In genomic region chr9:25592355-25592955, GRCm38 (mm10) we compare ENCODE assay signal across 8 mouse cellular contexts.
DNase-seq lines count a peak whose midpoint lies in the region; ATAC-seq and TF ChIP-seq lines count a peak whose summit lies in the region.

No protein-coding gene starts in this region.

- no peak overlapping the region for H3K27ac ChIP-seq in lung, embryonic 14.5 days (ENCODE audit: low read depth)
- no peak overlapping the region for H3K27ac ChIP-seq in neural tube, embryonic 15.5 days (replicated peaks)

- no peaks in the 10 kb centered on the region for H3K36me3 ChIP-seq in lung, embryonic 14.5 days (ENCODE audit: insufficient read depth)
- H3K36me3 ChIP-seq in neural tube, embryonic 15.5 days = no peaks in the 10 kb centered on the region

- no peak for DNase-seq in lung, embryonic 14.5 days
- no peak for DNase-seq in lung, adult 18-20 months
- peak; percentile 66 for DNase-seq in heart, adult 8-10 months (ENCODE audit: low spot score)
- peak; percentile 51 for DNase-seq in kidney, adult 9 months
- DNase-seq in urinary bladder, adult 2 months (ENCODE audit: low spot score) = no peak
- DNase-seq in adrenal gland, adult 18-20 months (ENCODE audit: low spot score in 2 of 2) = no peak
- no peak for DNase-seq in left cerebral cortex, postnatal 14 days (ENCODE audit: low spot score in 2 of 2)

- no peak overlapping the region for H3K9ac ChIP-seq in lung, embryonic 14.5 days
- H3K9ac ChIP-seq in neural tube, embryonic 15.5 days (replicated peaks) = no peak overlapping the region

- WGBS in lung, embryonic 14.5 days = 37% methylated on average over 4 of the region's 4 CpGs
- 65% methylated on average over 4 of the region's 4 CpGs for WGBS in neural tube, embryonic 15.5 days

- H3K27me3 ChIP-seq in lung, embryonic 14.5 days (ENCODE audit: insufficient read depth, low read length) = no peaks in the 10 kb centered on the region
- H3K27me3 ChIP-seq in neural tube, embryonic 15.5 days (replicated peaks) = no peaks in the 10 kb centered on the region

- peaks cover 5% of the 10 kb centered on the region; the same call in 1 of the 2 replicates for H3K4me1 ChIP-seq in lung, embryonic 14.5 days (ENCODE audit: insufficient read depth)
- H3K4me1 ChIP-seq in neural tube, embryonic 15.5 days = peaks cover 11% of the 10 kb centered on the region; the same call in 1 of the 2 replicates

- H3K4me3 ChIP-seq in lung, embryonic 14.5 days (ENCODE audit: low read depth, low read length) = no peak overlapping the region
- H3K4me3 ChIP-seq in neural tube, embryonic 15.5 days (replicated peaks) = no peak overlapping the region

- ATAC-seq in lung, embryonic 14.5 days (ENCODE audit: insufficient read depth) = peak; percentile 58
- peak; percentile 35; the same call in 1 of the 2 replicates for ATAC-seq in neural tube, embryonic 15.5 days (ENCODE audit: low FRiP score)

- no peak overlapping the region for H3K4me2 ChIP-seq in lung, embryonic 14.5 days
- H3K4me2 ChIP-seq in neural tube, embryonic 15.5 days = no peak overlapping the region

- intact Hi-C loops in left cerebral cortex, postnatal 14 days (cut with DNase I) = loop anchor here (1.0 to 5.0 kb wide), 4 partner anchors 110 to 440 kb away; partner anchors contain the start of genes Eepd1 and Herpud2

- H3K9me3 ChIP-seq in lung, embryonic 14.5 days (ENCODE audit: low read depth, low read length) = no peaks in the 10 kb centered on the region
- no peaks in the 10 kb centered on the region for H3K9me3 ChIP-seq in neural tube, embryonic 15.5 days (replicated peaks)

- TF ChIP-seq CTCF in lung, embryonic 14.5 days (IDR thresholded peaks at IDR 0.05; ENCODE audit: low read depth) = no peak

Comparison
In these comparisons a context has a peak if more than half of its experiments do, and no peak if none do; other contexts are left out.
1. DNase-seq: peak in heart, adult 8-10 months (single experiment) and kidney, adult 9 months (single experiment); none in lung, embryonic 14.5 days (single experiment), lung, adult 18-20 months (0 of 2), urinary bladder, adult 2 months (single experiment), adrenal gland, adult 18-20 months (0 of 2) and left cerebral cortex, postnatal 14 days (0 of 2).